Mouse (Mus musculus) stomach, postnatal 0 days (tissue): ENCODE results near the gene Caps2.

Experiments used
- CTCF ChIP-seq: IDR thresholded peaks from 2 replicates; pipeline ENCODE4 v1.5.1; 2016; ENCODE audit warnings: antibody characterized with exemption, low read depth, mild to moderate bottlenecking, moderate library complexity
- EP300 ChIP-seq: optimal IDR thresholded peaks from 2 replicates; pipeline ENCODE3; 2016; ENCODE audit warnings: antibody characterized with exemption

GRCm38 (mm10) chr10:112138871-112139430 lies 24.5 kb upstream of the Caps2 start:
- no peak for TF ChIP-seq CTCF
- no peak for TF ChIP-seq EP300
